Mouse (Mus musculus) embryonic stem cell, embryonic (primary cell): ENCODE results near the gene Sult6b2.

ENCODE experiments used
- CTCF ChIA-PET, 4 experiments: fragments of 300-600 bp in 2 of 4; fragments of 350-600 bp in 2 of 4; sonication (Branson Sonifier 250); formaldehyde crosslinking; loops; one replicate each; lab custom pipeline; 2022; ENCODE audit warnings: inconsistent platforms in 2 of 4; lab: Charles Lee
- POLR2A ChIA-PET, 4 experiments: fragments of 300-600 bp in 2 of 4; fragments of 350-600 bp in 2 of 4; sonication (Branson Sonifier 250); formaldehyde crosslinking; loops; one replicate each; lab custom pipeline; 2022; ENCODE audit warnings: antibody characterized with exemption in 4 of 4, inconsistent platforms in 1 of 4; lab: Charles Lee

Gene Sult6b2

DNA sequence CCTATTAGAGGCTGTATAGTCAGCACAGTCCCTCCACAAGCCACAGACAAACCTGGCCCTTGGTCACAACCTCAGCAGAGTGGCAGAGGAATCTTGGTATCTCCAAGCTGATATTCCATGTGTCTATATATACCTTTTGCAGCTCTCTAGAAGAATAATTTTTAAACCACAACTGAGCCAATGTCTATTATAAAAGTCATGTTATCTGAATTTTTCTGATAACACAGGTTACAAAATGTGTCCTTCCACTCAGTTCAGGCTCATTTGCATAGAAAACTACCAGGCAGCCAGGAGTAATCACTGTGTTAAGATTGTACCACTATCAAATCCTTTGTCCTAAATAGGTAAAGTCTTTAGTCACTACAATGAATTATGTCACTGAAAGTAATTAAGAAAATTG, at the start of gene Sult6b2:
Gene Sult6b2 (minus strand): TSS at position 101 of the 400 bp plus-strand sequence.
- ChIA-PET CTCF (no interaction called here), POLR2A (no interaction called here)

DNA sequence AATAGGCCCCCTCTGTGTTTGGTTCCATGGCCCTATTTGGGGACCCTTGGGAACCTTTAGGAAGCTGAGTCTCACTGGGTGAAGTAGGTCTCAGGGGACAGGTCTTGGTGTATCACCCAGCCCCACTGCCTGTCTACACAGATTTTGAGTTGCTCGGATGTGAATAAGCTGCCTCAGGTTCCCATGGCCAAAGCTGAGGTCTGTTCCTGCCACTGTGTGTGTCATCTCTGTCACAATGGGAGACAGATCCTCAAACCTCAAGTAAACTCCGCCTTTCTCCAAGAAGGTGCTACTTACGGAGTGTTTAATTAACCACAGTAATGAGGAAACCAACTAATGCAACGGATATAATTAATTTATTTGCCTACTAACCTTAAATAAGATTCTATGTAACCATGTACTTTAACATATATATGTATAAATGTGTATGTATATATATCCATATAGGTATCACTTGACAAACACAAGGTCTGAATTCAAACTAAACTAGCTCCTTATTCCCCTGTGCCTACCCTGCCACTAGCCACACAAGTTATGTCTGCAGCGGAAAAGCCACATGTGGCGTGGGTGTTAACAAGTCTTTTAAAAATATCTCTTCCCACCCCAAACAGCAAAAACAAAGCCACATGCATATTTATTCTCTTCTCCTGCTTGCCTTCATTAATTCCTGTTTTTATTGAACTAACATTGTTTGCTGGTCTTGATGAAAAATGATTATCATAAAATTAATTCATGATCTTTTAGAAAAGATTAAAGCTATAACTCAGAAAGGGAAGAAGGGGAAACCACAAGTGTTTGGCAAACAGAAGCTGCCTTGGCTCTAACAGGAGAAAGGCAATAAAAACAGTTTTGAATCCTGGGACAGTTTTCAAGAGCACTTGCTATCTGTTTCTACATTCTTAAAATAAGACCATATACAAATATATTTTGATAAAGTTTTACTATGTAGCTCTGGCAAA, 48.4 kb upstream of the Sult6b2 start:
- ChIA-PET POLR2A (no interaction called here), CTCF (no interaction called here)

DNA sequence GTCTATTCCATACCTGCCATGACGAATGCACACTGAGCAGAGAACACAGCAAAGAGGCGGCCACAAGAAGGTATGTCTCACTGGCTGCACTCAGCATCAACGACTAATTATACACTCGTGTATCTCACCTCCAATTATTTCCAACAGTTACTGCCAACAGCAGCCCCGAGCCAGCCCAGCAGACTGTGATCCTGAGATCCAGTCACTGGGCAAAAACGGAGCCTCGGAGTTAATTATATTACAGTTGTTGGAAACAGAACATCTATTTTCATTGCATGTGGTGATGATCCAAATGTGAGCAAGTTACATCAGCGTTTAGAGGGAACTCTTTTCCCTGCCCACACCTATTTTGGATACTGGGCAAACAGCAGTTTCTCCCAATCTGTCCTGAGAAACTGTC, 46.1 kb upstream of the Sult6b2 start:
- ChIA-PET CTCF (no interaction called here), POLR2A (no interaction called here)

DNA sequence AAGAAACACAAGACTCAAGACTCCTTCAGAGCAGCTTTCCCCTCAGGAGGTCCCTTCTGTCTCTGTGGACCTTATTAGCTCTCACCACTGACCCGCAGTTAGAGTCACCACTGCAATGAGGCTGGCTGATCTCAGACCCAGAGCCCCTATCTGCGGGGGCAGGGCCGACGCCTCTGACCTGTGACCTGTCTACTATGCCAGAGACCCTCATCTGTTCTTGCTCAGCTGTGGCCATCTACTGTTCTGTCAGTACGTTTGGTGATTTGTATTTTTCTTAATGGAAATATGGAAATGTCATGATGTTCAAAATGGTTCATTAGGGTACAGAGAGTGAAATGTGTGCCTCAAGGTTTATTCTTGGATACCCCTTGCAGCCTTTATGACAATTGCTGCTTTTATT, 45.0 kb upstream of the Sult6b2 start:
- POLR2A ChIA-PET: no interaction called here
- CTCF ChIA-PET: interaction anchor here in 1 of 4 experiments (1.2 kb wide), 1 partner anchor 9 kb away, joined by 3 read pairs; no protein-coding TSS in a partner anchor

DNA sequence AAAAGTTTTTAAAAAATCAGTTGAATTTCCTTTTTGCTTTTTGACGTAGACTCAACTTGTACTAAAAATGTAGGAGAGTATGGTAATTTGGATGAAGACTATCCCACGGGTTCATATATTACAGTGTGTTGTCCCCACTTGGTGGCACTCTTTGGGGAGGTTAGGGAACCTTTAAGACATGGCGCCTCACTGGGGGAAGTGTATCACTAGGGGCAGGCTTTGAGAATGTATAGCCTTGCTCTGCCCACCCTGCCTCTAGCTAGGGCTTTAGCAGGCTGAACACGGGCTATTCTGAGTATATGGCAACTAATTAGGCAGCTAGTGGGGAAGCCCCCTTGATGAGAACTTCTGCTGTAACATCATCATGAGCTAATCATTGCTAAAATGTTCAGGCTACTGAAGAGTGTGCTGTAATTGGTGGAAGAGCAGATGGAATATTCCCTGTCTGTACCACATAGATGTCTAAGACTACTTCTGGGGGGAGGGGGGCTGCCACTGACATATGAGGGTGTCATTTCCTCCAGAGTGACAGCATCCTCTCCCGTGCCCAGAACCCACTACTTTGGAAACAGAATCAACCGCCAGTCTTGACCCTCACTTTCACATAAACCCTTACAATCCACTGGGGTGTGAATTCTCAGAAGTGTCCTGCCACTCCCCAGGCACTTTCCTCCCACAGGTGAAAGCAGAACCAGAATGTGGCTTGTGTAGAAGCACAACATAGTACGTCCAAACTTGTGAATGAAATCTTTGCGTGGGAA, 43.8 kb upstream of the Sult6b2 start:
- POLR2A ChIA-PET: interaction anchor here in 1 of 4 experiments (0.7 kb wide), 1 partner anchor 28 kb away, joined by 11 read pairs; no protein-coding TSS in a partner anchor
- CTCF ChIA-PET: interaction anchor here in 1 of 4 experiments (1.2 kb wide), 1 partner anchor 11 kb away, joined by 3 read pairs; no protein-coding TSS in a partner anchor

DNA sequence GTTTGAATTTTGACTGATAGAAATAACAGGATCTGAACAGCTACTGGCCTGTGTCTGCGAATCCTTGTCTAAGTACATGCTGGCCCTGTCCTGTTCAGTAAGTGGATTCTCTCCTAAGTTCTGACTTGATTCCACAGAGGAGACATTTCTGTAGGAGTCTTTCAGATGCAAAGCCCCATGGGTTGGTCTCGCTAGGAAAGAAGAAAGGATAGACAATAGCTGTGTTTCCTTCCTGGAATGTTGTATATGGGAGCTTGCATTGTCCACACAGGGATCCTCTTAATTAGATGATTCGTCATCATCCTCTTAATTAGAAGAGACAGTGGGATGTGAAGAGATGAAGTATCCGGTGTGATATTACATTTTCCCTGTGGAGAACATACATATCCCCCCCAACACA, 42.6 kb upstream of the Sult6b2 start:
- CTCF ChIA-PET: no interaction called here

DNA sequence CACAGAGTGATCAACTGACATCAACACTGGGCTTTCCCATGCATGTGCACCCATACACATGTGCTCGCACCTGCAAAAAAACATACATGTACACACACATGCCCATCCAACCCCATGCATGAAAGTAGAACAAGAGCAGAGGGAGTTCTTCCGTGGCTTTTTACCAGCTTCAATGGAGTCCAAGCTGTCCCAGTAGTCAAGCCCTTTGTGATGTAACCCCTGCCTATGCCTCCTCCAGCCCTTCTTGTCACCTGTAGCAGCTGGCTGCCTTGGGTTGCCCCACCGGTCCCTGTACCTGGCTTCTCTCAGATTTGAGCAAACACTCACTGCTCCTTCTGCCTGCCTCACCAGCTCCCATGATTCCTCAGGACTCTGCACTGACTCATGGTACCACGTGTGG, 40.8 kb upstream of the Sult6b2 start:
- POLR2A ChIA-PET: interaction anchor here in 1 of 4 experiments (0.6 kb wide), 1 partner anchor 320 kb away, joined by 3 read pairs; no protein-coding TSS in a partner anchor
- CTCF ChIA-PET: no interaction called here

More for the DNA sequence above, 42.6 kb upstream of the Sult6b2 start:
- POLR2A ChIA-PET: interaction anchor here in 3 of 4 experiments (0.6 to 1.0 kb wide), 4 partner anchors 256 to 1702 kb away, joined by 3 to 5 read pairs (median 3); no protein-coding TSS in a partner anchor

DNA sequence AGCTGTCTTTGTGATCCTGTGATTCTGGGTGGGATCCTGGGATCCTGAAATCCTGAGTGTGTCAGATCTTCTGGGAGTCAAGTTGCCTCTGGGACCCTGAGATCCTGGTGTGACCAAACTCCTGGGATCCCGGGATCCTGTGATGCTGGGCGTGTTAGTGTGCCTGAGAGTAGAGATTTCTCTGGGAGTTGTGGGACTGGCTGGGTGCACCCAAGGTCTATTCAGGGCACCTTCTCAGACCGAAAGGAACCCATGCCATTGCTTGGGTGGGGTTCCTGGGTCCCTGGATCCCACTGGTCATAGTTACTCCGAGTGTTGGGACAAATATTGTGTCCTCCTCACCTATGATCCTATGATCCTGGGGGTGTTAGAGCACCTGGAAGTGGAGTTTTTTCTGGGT, 39.8 kb upstream of the Sult6b2 start:
- CTCF ChIA-PET: interaction anchor here in 1 of 4 experiments (0.6 kb wide), 1 partner anchor 13 kb away, joined by 3 read pairs; no protein-coding TSS in a partner anchor
- POLR2A ChIA-PET: no interaction called here

DNA sequence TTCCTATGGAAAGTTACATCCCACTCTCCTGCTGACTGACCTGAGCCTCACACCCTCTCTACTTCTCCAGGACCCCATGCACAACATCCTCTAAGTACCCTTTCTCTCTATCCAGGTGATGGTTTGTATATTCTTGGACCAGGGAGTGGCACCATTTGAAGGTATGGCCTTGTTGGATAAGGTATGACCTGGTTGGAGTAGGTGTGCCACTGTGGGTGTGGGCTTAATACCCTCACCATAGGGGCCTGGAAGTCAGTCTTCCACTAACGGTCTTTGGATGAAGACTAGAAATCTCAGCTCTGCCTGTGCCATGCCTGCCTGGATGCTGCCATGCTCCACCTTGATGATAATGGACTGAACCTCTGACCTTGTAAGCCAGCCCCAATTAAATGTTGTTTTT, 34.2 kb upstream of the Sult6b2 start:
- POLR2A ChIA-PET: no interaction called here
- CTCF ChIA-PET: no interaction called here

DNA sequence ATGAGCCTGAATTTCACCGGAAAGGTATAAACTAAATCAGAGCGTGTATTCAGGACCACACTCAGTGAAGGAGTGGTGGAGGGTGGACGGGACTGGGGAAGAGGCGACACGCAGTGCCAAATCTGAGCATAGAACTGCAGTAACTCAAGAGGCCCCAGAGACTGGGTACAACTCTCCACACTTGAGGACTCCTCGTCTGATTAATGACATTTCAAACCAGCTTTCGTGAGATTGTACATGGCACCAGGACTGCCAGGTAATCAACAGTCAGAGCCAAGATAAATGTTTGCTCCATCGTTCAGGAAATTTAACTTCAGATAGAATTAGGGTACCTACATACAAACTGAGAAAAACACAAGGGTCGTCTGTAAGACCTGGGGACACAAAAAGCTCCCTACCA, 33.0 kb upstream of the Sult6b2 start:
- ChIA-PET POLR2A (no interaction called here), CTCF (no interaction called here)

DNA sequence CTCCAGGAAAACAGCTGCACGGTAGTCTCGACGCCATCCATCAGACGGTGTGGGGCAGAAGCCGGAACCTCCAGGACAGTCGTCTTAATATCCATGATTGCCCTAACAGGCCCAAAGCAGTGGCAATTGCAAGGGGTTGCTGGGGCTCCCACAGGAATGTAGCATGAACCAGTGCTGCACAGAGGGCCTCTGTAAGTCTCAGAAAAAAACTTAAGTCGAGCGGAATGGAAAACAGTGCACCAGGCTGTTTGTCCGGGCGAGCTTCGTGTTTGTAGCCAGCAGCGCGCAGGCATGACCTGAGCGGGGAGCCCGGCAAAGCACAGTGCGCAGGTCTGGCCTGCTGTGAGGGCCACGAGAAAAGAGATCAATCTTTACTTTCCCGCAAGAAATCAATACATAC, 31.4 kb upstream of the Sult6b2 start:
- CTCF ChIA-PET: interaction anchor here in 1 of 4 experiments (0.5 kb wide), 1 partner anchor 24 kb away, joined by 3 read pairs; no protein-coding TSS in a partner anchor

DNA sequence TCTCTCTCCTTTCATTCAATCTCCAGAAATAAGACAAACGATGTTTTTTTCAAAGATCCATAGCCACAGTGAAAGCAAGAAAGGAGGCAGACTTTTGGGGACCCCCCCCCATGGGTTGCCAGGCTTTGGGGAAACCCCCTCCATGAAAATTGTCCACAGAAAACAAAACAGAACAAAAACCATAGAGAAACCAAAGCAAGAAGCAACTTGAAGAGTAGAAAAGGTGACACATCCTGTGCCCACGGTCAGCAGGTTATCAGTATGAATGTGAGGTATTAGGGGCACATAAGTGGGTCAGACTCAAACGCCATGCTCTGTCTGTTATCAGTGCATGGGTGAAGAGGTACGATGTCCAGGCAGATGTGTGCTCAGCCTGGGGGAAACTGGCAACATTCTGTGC, 30.6 kb upstream of the Sult6b2 start:
- CTCF ChIA-PET: no interaction called here
- POLR2A ChIA-PET: interaction anchor here in 1 of 4 experiments (0.6 kb wide), 1 partner anchor 491 kb away, joined by 3 read pairs; no protein-coding TSS in a partner anchor

More for the DNA sequence above, 31.4 kb upstream of the Sult6b2 start:
- POLR2A ChIA-PET: interaction anchor here in 2 of 4 experiments (0.5 to 0.6 kb wide), 2 partner anchors 275 to 490 kb away, joined by 3 to 5 read pairs; no protein-coding TSS in a partner anchor

DNA sequence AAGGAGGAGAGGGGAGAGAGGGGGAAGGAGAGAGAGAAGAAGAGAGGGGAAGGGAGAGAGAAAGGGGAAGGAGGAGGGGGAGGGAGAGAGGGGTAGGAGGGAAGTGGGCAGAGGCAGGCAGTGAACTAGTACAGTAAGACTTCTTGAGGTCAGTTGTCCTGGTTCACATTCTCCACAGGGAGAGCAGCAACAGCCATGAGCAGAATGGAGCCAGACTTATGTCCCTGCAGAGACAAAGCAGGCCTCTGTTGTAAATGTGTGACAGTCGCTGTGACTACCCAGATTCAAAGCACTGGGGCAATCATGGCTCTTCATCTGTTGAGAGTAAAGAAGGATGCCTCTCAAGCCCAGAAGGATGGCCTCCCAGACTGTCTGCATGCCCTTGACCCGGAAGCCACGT, 27.4 kb upstream of the Sult6b2 start:
- ChIA-PET POLR2A (no interaction called here), CTCF (no interaction called here)

DNA sequence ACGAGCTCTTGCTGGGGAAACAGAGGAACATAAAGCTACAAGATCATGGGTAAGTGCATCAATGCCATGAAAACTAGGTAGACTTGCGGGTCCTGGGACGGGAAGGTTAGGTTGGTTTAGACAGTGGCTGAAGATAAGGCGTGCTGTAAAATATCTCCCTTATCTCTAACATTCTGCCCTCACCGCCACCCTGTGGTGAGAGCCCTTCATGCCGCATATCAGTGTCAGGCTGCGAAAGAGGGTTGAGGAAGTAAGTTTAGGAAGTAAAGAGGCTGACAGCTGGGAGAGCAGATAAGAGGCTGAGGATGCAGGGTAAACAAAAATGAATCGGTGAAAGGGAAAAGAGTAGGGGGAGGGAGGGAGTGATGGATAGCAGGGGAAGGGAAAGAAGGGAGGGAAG, 26.9 kb upstream of the Sult6b2 start:
- CTCF ChIA-PET: no interaction called here
- POLR2A ChIA-PET: no interaction called here

DNA sequence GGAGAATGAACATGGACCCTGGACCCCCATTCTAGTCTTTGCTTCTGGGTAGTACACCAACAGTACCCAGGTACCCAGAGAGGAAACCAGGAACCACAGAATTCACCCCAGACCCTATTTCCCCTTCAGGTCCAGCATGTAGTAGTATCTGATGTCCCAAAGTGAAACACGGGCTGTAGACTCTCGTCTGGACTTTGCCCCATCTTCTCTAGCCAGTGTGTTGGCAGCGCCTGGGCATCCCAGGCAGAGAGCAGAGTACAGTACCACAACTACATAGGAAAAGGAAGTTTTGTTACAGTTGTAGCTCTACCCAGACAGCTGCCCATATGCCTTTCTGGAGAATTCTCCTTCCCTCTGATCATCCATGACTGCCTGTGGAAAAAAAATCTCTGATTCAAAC, 25.9 kb upstream of the Sult6b2 start:
- ChIA-PET POLR2A (no interaction called here), CTCF (no interaction called here)

DNA sequence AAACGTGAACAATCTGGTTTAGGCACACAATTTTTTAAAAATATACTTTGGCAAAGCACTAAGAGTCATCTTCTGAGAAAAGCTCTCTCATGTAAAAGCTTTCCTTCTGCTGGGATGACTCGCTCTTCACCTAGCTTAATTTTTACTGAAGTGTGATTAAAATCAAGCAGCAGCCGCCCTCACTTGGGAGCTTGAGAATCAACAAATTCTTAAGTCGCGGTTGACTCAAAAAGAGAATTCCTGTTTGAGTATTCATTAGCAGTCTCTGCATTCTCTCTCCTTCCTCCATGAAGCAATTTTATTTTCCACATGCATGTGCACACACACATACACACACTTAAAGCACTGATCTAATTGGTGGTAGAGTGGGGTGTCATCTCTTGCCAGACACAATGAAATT, 21.1 kb upstream of the Sult6b2 start:
- ChIA-PET CTCF (no interaction called here), POLR2A (no interaction called here)

DNA sequence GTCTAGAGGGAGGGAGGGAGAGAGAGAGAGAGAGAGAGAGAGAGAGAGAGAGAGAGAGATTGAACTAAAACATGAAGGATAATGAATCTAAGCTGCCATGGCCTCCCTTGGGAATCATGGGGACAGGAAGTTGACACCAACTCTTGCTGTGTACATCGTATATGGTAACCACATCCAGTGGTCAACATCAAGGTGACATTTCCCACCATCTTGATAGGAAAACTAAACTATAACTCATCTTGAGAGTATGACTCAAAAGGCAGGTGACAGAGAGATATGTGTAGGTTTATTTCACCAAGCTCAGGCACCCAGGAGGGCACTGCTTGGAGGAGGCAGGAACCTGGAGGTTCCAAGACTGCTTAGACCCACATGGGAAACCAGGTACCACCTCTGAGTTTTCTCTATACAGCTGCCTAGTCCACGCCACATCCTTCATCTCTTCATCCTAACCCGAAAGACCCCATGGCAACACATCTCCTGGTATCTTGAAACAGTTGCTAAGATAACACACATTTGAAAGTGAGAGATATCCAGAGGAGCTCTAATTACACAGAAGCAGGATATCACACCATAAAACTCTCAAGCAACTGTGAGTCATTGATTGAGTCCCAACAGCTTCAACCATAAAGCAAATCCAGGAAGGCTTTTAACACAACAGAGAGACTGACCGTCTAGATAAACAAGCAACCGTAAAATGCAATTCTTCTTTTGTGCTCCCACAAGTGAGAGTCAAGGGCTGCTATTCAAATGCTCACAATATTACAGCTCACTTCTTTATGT, 18.9 kb upstream of the Sult6b2 start:
- ChIA-PET POLR2A (no interaction called here), CTCF (interaction anchor here in 3 of 4 experiments (0.6 to 0.7 kb wide), 3 partner anchors 9 to 371 kb away, joined by 3 to 9 read pairs (median 3); no protein-coding TSS in a partner anchor)

DNA sequence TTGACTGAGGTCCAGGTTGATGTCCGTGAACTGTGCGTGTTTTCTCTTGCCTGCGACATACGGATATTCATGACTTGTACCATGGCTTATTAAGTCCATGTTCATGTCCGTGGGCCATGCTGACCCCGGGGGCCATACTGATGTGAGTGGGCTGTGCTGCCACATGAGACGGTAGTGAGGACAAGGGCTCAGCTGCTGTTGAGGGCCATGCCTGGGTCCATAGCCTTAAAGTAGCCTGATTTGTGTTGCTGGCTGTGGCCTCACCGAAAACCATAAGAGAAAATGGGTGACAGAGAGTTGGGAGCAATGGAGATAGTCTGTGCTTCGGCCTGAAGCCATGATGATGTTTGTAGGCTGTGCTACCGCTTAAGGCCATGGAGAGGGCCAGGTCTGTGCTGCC, 14.0 kb upstream of the Sult6b2 start:
- POLR2A ChIA-PET: no interaction called here
- CTCF ChIA-PET: no interaction called here

DNA sequence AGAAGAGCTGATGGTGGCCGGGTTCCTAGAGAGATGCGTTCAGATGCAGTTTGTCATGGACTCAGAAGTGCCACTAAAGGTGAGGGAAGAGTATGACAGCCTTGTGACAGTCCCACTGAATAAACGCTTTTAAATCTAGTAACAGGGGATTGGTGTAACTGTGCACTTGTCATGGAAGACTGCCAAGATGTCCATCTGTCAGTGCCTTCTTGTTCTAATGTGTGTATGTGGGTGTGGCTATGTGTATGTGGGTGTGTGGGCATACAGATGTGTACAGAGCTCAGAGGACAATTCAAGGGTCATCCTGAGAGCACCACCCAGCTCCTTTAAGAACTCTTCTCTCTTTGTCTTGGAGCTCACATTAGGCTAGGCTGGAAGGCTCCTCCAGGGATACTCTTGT, 11.2 kb upstream of the Sult6b2 start:
- CTCF ChIA-PET: interaction anchor here in 2 of 4 experiments (0.6 to 1.0 kb wide), 3 partner anchors 11 to 959 kb away, joined by 3 read pairs; no protein-coding TSS in a partner anchor
- POLR2A ChIA-PET: no interaction called here
